Mouse (Mus musculus): ENCODE data around the gene Hspbap1.

Gene Hspbap1

DNA sequence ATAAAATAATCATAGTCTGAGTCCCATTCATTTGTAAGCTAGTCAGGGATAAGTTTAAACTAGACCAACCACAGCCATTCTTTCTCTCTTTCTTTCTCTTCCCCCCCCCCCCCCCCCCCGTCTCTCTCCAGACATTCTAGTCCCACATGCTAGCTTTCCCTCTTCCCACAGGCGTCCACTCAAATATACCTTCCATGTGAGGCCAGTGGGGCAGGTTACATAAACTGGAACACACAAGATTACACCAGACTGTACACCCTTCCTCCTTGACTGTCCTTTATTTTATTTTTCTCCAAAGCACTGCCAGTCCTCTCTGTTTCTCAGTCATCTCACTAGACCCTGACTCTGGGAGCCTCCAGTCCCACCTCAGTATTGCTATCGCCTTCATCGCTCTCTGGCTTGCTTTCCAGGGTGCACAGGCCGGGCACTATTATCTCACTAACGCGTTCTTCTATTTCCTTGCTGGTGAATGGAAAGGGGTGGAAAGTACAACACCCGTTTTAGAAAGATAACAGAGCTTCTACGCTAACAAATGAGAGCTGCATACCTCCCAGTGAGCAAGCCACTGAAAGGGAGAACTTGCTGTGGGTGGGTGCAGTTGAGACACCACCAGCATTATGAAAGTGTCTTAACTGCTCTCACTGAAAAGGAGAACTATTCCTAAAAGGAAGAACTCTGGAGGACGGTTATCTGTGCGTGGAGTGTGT, 6.4 kb upstream of the Hspbap1 start:
- no peak for DNase-seq (ENCODE audit: low read depth, low spot score)

DNA sequence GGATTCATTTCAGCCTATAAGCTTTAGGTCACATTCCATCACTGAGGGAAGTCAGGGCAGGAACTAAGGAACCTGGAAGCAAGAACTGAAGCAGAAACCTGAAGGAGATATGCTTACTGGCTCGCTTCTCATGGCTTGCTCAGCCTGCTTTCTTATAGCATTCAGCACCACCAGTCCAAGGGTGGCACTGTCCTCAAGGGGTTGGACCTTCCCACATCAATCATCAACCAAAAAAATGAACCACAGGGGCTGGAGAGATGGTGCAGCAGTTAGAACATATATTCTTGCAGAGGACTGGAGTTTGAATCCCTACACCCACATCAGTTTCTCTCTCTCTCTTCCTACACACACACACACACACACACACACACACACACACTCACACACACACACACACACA, 5.2 kb upstream of the Hspbap1 start:
- DNase-seq (ENCODE audit: low read depth, low spot score), result no peak

DNA sequence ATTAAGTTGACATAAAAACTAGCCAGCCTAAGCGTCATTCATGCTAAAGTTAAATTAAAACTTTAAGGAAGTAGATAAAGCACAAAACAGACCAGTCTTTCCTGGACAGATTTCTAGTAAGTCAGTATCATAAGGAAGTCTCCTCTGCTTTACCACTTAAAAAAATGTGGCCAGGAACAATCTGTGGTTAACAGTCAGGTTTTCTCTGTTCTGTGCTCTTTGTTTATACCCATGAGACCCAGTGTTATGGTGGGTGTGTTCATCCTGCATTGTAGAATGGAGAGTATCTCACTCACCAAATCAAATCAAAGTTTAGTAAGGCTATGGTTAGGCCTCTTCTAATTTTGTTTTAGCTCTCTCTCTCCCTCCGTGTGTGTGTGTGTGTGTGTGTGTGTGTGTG, 4.7 kb upstream of the Hspbap1 start:
- DNase-seq (ENCODE audit: low read depth, low spot score), result peak; percentile 82

DNA sequence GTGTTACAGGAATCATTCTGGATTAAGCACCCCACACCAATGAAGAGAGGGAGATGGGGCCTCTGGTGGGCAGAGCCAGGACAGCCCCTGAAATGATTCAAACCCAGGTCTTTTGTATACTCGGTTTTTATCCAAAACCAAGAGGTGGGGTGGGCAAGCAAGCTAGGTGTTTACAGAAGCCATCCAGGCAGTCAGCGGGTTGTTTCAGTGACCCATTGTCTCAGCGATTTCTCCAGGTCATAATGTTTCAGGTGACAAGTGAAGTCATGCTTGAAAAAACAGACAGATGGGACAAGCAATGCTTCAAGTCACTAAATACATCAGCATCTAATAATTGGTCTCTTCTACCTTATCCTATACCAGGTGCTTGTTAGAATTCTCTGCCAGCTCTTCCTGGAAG, 3.8 kb upstream of the Hspbap1 start:
- DNase-seq (ENCODE audit: low read depth, low spot score), result peak; percentile 73

GRCm38 (mm10) chr16:35768469-35768784, 1.7 kb upstream of the Hspbap1 start:
- no peak for DNase-seq (ENCODE audit: low read depth, low spot score)

DNA sequence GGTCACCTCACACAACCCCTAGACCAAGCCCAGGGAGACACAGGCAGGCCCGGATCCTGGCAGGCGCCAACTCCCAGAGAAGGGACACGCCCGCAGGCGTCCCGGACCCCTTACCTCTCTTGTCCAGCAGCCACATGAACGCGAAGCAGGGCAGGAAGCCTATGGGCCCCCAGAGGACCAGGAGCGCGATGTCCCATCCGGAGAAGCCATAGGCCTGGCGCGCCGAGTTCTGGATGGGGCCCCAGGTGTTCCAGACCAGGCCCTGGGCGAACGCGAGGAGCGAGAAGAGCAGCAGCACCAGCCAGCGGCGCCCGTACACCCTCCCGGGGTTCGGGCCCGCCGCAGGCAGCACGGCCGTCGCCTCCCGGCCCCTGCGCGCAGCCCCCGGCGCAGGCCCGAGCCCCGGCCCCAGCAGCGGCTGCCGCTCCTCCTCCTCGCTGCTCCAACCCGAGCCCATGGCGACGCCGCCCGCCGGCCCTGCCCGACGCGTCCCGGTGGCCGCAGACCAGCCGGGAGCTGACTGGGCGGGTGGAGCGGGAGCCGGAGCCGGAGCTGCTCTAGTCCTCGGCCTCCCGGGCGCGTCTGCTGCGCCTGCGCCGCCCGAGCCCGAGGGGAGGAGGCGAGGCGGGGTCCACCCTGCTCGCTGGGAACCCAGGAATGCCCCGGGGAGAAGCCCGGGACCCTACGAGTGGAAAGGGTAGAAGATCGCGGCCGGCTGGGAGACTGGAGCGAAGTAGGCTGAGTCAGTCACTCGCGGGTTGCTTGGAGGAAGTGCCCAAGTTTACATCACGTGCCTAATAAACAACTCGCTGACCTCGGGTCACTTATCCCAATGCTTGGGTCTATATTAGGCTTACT, 1.2 kb upstream of the Hspbap1 start, which contains the start of gene Dirc2:
Gene Dirc2 (minus strand): TSS at position 572 of the 858 bp plus-strand sequence.
- peak; percentile 80 for DNase-seq (ENCODE audit: low read depth, low spot score)

GRCm38 (mm10) chr16:35771141-35771540, 966 bp downstream of the Hspbap1 start:
- no peak for DNase-seq (ENCODE audit: low read depth, low spot score)

DNA sequence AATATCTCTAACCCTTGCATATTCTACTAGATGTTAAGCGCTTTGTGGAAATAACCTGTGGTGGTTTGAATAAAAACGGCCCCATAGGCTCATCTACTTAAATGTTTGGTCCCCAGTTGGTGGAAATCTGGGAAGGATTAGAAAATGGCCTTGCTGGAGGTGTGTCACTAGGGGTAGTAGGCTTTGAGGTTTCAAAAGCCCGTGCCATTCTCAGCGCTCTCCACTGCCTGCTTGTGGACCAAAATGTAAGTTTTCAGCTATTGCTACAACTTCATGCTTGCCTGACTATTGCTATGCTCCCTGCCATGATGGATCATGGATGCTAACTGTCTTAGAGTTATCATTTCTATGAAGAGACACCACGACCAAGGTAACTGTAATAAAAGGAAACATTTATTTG, 1.4 kb downstream of the Hspbap1 start:
- no peak for DNase-seq (ENCODE audit: low read depth, low spot score)

GRCm38 (mm10) chr16:35772598-35772997, 2.4 kb downstream of the Hspbap1 start:
- DNase-seq (ENCODE audit: low read depth, low spot score), result no peak

DNA sequence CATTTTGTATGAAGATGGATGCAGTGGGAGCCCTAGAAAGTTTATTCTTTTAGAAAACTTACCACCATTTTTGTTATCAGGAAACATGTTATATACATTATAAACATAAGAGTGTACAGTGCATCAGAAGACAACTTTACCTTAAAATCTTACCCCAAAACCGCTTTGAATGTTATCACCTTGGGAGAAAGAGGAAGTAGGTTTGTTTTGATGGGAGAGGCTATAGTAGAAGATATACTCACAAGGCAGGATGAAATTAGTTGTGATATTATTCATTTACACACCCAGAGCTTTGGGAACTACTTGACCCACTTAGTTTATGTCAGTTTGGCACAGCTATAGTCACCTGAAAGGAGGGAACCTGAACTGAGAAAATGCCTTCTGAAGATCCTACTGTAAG, 5.7 kb downstream of the Hspbap1 start:
- DNase-seq (ENCODE audit: low read depth, low spot score), result no peak

DNA sequence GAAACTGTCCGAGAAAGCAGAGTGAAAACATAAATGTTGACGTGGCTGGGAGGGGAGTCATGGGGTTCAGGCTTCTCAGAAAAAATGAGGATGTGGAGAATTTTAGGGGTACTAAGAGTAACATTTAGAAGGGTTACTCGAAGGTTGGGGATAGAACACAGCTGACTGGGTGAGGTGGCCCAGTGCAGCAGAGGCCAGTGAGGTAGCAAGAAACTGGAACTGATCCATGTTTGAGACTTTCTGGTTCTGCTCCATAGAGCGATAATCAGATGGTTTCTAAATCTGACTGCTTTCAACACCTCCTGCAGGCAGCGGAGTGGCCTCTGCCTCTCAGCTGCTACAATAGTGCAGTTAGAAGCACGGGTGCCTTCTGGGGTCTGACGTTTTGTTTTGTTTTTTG, 6.6 kb downstream of the Hspbap1 start:
- peak; percentile 39 for DNase-seq (ENCODE audit: low read depth, low spot score)

DNA sequence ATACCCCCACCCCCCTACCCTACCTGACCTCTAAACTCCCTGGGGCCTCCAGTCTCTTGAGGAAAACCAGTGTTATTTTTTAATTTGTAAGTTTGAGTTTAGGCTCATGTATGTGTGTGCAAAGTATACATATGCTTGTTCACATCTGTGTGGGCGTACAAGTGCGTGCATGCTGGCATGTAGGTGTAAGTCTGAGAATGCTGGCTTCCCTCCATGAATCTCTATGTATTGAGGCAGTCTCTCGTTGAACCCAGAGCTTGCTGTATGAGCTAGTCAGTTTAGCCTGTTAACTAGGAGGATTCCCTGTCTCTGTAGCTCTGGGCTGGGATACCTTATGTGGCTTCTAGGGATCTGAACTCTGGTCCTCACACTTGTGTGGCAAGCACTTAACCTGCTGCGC, 7.6 kb downstream of the Hspbap1 start:
- DNase-seq (ENCODE audit: low read depth, low spot score), result no peak

- no peak for DNase-seq (ENCODE audit: low read depth, low spot score)
Measured at GRCm38 (mm10) chr16:35779681-35780080, 9.5 kb downstream of the Hspbap1 start.

DNA sequence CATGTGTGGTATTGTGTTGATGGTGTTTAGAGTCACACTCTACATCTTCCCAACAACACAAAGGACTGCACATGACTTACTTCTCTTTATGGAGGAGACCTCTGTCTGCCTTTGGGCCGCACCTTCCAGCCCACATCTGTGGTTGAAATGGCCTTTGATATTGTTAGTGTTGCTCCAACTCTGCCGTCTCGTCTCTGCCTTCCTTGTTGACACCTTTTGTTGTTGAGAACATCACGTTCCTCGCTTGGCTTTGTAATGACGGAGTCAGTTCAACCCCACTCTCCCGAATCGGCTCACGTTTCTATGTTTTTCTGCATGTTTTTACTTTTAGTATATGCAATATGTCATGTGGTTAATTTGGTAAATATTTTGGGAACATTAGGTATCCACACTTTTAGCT, 10.9 kb downstream of the Hspbap1 start:
- no peak for DNase-seq (ENCODE audit: low read depth, low spot score)

DNA sequence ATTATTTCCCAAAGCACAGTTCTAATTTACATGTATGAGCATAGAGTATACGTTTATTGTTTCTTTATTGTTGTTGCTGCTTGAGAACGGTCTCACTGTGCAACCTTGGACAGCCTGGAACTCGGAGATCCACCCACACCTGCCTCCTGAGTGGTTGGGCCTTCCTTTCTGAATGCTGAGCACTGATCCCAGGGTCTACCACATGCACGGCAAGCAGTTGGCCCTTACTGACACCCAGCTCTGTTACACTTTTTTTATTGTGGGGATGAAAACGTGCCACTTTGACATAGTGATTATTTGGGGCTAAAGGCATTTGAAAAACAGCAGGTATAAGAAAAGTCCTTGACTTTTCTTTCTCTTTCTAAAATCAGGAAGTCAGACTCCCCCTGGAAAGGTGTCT, 11.5 kb downstream of the Hspbap1 start:
- no peak for DNase-seq (ENCODE audit: low read depth, low spot score)

- DNase-seq (ENCODE audit: low read depth, low spot score), result no peak
Measured at GRCm38 (mm10) chr16:35782451-35783206, 12.5 kb downstream of the Hspbap1 start.

DNA sequence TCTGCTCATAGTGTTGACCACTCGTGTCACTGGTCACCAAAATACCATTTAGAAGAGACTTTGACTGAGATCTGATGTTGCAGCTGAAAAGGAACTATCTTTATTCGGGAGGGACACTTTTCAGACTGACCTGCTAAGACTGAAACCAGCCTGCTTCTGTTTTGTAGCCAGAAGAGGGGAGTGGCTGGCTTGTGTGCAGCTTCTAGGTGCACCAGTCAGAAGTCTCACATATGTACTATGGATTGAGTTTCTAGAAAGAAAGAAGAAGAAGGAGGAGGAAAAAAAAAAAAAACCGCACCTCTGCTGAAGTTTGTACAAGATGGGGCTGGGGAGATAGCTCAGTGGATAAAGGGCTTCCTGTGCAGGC, 13.0 kb downstream of the Hspbap1 start:
- peak; percentile 55 for DNase-seq (ENCODE audit: low read depth, low spot score)

- DNase-seq (ENCODE audit: low read depth, low spot score), result peak; percentile 37
Measured at GRCm38 (mm10) chr16:35784134-35784725, 14.1 kb downstream of the Hspbap1 start.

GRCm38 (mm10) chr16:35787163-35787562, 17.0 kb downstream of the Hspbap1 start:
- DNase-seq (ENCODE audit: low read depth, low spot score), result no peak

GRCm38 (mm10) chr16:35787568-35788189, 17.5 kb downstream of the Hspbap1 start:
- DNase-seq (ENCODE audit: low read depth, low spot score), result no peak

- no peak for DNase-seq (ENCODE audit: low read depth, low spot score)
Measured at GRCm38 (mm10) chr16:35788330-35788729, 18.2 kb downstream of the Hspbap1 start.
